Mouse (Mus musculus) midbrain, embryonic 11.5 days (tissue): ENCODE measurements around the gene Mtss1l. TPM values are rescaled to one million over a fixed set of nuclear protein-coding genes. Genes with fewer than 3 reads are reported as not detected.

ENCODE experiments used
- ATAC-seq: fragments of 200-750 bp; cut with Nextera tagmentation; 2 replicates; pipeline ENCODE4 v1.8.0; 2017; ENCODE audit warnings: moderate TSS enrichment, moderate library complexity; ENCODE audit not compliant: low FRiP score
- DNase-seq: peaks from one replicate; pipeline ENCODE4 v3.0.0; 2015; ENCODE audit warnings: low spot score; ENCODE audit errors: missing footprints
- H3K27ac ChIP-seq: fragments of 300-500 bp; sonication (generic); 2 replicates; pipeline ENCODE4 v1.5.1; 2014; ENCODE audit warnings: low read depth, low read length
- H3K27me3 ChIP-seq: fragments of 300-500 bp; sonication (generic); 2 replicates; pipeline ENCODE4 v1.6.1; 2014; ENCODE audit warnings: mild to moderate bottlenecking, low read length, moderate library complexity, mixed read lengths; ENCODE audit not compliant: control insufficient read depth, insufficient read depth
- H3K36me3 ChIP-seq: fragments of 300-500 bp; sonication (generic); 2 replicates; pipeline ENCODE4 v1.6.1; 2014; ENCODE audit warnings: mild to moderate bottlenecking, low read length, moderate library complexity, mixed read lengths; ENCODE audit not compliant: control insufficient read depth, insufficient read depth
- H3K4me1 ChIP-seq: fragments of 300-500 bp; sonication (generic); 2 replicates; pipeline ENCODE4 v1.6.1; 2014; ENCODE audit warnings: low read length; ENCODE audit not compliant: control insufficient read depth, insufficient read depth
- H3K4me2 ChIP-seq: fragments of 300-500 bp; sonication (generic); 2 replicates; pipeline ENCODE4 v1.6.1; 2014; ENCODE audit warnings: mild to moderate bottlenecking, moderate library complexity
- H3K4me3 ChIP-seq: fragments of 300-500 bp; sonication (generic); 2 replicates; pipeline ENCODE4 v1.5.1; 2014; ENCODE audit warnings: low read depth, low read length
- H3K9ac ChIP-seq: fragments of 300-500 bp; sonication (generic); 2 replicates; pipeline ENCODE4 v1.6.1; 2014; ENCODE audit warnings: low read length
- H3K9me3 ChIP-seq: fragments of 300-500 bp; sonication (generic); 2 replicates; pipeline ENCODE4 v1.6.1; 2016; ENCODE audit warnings: low read length; ENCODE audit not compliant: control insufficient read depth
- WGBS: fragments of 180-500 bp; shearing (Covaris S2); extraction: QIAGEN DNeasy Blood & Tissue Kit; methylation state at CpG from one replicate; pipeline ENCODE4 v1.1.7; 2014; 5-methylcytosine and 5-hydroxymethylcytosine counted together
- polyA plus RNA-seq: library from polyadenylated mRNA; unstranded; fragments of >200 nt; fragmentation: Nextera tagmentation; extraction: Ambion mirVana; gene quantifications from 2 replicates; pipeline ENCODE4 v1.2.1, GENCODE M21; 2014

Gene Mtss1l
- polyA plus RNA-seq, 1 experiment from 2014 or later: 9.6 TPM

DNA sequence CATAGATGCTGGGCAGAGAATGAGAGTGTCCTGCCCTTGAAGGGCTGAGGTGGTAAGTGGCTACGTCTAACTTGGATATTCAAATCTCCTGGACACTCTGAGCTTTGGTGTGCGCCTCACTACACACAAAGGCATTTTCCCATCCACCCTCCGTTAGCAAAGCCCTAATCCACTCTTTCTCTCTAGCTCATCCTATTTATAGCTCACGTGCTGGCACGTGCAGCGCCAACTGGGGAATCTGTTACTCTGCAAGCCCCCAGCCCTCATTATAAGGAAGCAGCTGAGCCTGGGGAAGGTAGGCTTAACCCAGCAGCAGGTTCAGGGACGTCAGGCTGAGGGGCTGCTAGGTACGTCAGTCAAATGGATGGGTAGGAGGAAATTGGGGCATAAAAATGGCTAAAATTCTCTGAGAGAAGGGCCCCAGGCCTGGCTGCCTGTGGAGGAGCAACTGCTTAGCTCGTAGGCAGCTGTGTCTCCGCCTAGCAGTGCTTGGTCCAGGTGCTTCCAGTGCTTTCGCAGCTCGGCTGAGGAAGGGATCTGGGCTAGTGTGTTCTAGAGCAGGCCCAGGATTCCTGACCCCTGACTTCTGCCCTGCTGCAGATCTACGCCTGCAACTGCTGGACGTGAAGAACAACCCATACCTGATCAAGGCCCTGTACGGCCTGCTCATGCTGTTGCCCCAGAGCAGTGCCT lies 6.3 kb upstream of the Mtss1l start:
- no peak for DNase-seq
- Histone ChIP-seq H3K27ac (no peak overlapping the region), H3K36me3 (peaks cover 9% of the 10 kb centered on the region; the same call in 1 of the 2 replicates), H3K4me1 (peaks cover 15% of the 10 kb centered on the region), H3K9me3 (no peaks in the 10 kb centered on the region), H3K4me3 (no peak overlapping the region), H3K9ac (no peak overlapping the region), H3K4me2 (no peak overlapping the region), H3K27me3 (no peaks in the 10 kb centered on the region)
- ATAC-seq: no peak
- WGBS: 77% methylated on average over 15 of the region's 15 CpGs

DNA sequence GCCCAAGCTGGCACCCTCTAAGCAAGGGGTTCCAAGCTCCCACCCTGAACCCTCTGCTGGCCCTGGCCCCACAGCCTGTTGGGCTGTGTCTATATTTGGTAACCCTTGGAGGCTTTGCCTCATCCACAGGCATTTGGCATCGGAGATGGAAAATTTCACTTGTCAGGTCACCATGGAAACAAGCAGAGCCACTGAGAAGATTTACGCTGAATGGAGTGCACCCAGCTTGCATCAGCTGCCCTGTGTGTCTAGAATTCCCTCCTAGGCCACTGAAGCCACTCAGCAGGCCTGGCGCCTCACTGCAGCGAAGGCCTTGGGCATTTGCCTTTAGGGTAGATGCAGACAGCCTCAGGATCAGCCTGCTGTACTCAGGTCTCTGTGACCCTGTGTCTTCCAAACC lies 5.2 kb upstream of the Mtss1l start:
- Histone ChIP-seq H3K4me1 (peaks cover 23% of the 10 kb centered on the region), H3K4me2 (no peak overlapping the region), H3K9me3 (no peaks in the 10 kb centered on the region), H3K9ac (no peak overlapping the region), H3K27ac (no peak overlapping the region), H3K27me3 (no peaks in the 10 kb centered on the region), H3K36me3 (0 out of 2 replicates have a peak, but pooled peaks cover 4% of the 10 kb centered on the region), H3K4me3 (no peak overlapping the region)
- whole genome bisulfite sequencing: 54% methylated on average over 4 of the region's 4 CpGs
- DNase-seq: no peak
- 0 out of 2 replicates have a peak, but pooled peaks have one; percentile 20 for ATAC-seq

- Histone ChIP-seq H3K4me1 (peaks cover 23% of the 10 kb centered on the region), H3K27me3 (no peaks in the 10 kb centered on the region)
- 80% methylated on average over 7 of the region's 7 CpGs for WGBS
Measured at GRCm38 (mm10) chr8:110717131-110717530, 4.1 kb upstream of the Mtss1l start.

GRCm38 (mm10) chr8:110718209-110718968 lies 2.9 kb upstream of the Mtss1l start:
- no peak overlapping the region for H3K4me2 ChIP-seq
- H3K9me3 ChIP-seq: no peaks in the 10 kb centered on the region
- H3K27ac ChIP-seq: no peak overlapping the region
- peaks cover 31% of the 10 kb centered on the region for H3K4me1 ChIP-seq
- no peaks in the 10 kb centered on the region for H3K36me3 ChIP-seq
- H3K27me3 ChIP-seq: no peaks in the 10 kb centered on the region
- no peak for DNase-seq
- no peak overlapping the region for H3K4me3 ChIP-seq
- ATAC-seq: no peak
- no peak overlapping the region for H3K9ac ChIP-seq
- WGBS: 86% methylated on average over 8 of the region's 8 CpGs

More at GRCm38 (mm10) chr8:110717131-110717530, 4.1 kb upstream of the Mtss1l start:
- 0 out of 2 replicates have a peak, but pooled peaks cover 3% of the 10 kb centered on the region for H3K36me3 ChIP-seq
- H3K27ac ChIP-seq: no peak overlapping the region
- no peaks in the 10 kb centered on the region for H3K9me3 ChIP-seq
- no peak overlapping the region for H3K4me2 ChIP-seq
- DNase-seq: no peak
- H3K4me3 ChIP-seq: no peak overlapping the region
- ATAC-seq: no peak
- no peak overlapping the region for H3K9ac ChIP-seq

DNA sequence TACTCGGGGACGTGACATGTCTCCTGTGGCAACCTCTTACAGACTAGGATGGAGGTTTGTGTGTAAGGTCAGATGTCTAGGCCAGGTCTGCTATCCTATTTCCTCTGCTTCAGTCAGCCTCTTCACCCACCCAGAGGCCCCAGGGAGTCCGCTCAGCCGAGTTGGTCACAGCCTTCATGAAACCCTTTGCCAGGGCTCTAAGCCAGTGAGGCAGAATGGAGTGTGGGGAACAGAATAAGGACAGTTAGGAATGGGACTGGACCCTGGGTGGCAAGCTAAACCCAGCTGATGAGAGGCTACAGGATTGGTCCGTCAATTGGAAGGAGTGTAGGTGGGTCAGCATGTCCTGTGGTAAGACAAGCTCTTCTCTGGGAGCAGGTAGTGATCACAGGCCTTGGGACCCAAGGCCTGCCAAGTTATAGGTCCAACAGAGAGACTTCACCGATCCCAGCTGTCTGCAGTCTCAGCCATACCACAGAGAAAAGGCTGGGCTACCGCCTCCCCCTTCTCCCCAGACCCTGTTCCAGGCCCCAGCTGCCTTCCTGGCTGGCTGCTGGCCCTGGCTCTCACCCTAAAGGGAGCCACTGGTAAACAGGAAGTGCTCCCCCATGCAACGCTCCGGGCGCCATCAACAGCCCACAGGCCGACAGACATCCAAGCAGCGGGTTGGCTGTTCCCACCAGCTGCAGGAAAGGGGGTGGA lies 2.2 kb upstream of the Mtss1l start:
- Histone ChIP-seq H3K4me3 (no peak overlapping the region), H3K27ac (no peak overlapping the region), H3K9me3 (no peaks in the 10 kb centered on the region), H3K36me3 (no peaks in the 10 kb centered on the region), H3K27me3 (no peaks in the 10 kb centered on the region), H3K4me2 (no peak overlapping the region), H3K9ac (no peak overlapping the region), H3K4me1 (peaks cover 36% of the 10 kb centered on the region)
- ATAC-seq (no peak), DNase-seq (no peak)
- 54% methylated on average over 12 of the region's 12 CpGs for WGBS

GRCm38 (mm10) chr8:110719898-110720653 lies 1.2 kb upstream of the Mtss1l start:
- Histone ChIP-seq H3K4me3 (no peak overlapping the region), H3K9me3 (no peaks in the 10 kb centered on the region), H3K36me3 (no peaks in the 10 kb centered on the region), H3K4me1 (peaks cover 40% of the 10 kb centered on the region), H3K27ac (peak overlapping the region; percentile 69; the same call in 1 of the 2 replicates), H3K9ac (no peak overlapping the region), H3K27me3 (no peaks in the 10 kb centered on the region), H3K4me2 (peak overlapping the region; percentile 72; the same call in 1 of the 2 replicates)
- peak; percentile 89 for DNase-seq
- no peak for ATAC-seq
- 50% methylated on average over 6 of the region's 6 CpGs for WGBS

DNA sequence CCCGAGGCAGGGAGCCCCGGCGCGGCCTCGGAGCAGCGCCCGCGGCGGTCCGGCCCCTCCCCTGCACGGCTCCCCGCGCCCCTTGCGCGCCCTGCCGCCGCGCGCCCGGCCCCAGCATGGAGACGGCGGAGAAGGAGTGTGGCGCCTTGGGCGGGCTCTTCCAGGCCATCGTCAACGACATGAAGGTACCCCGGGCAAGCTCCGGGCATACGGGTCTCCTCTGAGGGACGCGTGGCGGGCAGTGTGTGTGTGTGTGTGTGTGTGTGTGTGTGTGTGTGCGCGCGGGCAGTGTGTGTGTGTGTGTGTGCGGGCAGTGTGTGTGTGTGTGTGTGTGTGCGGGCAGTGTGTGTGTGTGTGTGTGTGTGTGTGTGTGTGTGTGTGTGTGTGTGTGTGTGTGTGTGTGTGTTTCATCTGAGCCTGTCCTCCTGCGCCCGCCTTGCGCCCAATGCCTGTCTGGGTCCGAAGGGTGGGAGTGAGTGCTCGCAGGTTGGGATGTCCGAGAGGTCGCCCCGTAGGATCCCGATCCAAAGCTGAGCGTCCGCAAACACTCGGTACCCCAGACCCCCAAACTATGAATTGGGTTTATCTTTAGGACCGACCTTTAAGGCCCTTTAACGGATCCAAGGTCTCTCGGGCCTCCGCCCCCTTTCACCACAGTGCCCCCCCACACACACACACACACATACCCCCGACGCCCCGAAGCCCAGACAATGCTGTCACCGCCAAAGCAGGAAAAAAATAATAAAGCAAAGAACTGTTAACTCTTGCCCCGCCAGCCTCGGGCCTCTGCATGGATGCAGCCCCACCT lies 534 bp downstream of the Mtss1l start:
- peak overlapping the region; percentile 89 for H3K9ac ChIP-seq
- ATAC-seq: peak; percentile 75
- peak overlapping the region; percentile 72 for H3K4me2 ChIP-seq
- H3K27ac ChIP-seq: peak overlapping the region; percentile 69
- H3K27me3 ChIP-seq: no peaks in the 10 kb centered on the region
- H3K9me3 ChIP-seq: no peaks in the 10 kb centered on the region
- peak overlapping the region; percentile 80 for H3K4me3 ChIP-seq
- H3K4me1 ChIP-seq: peaks cover 31% of the 10 kb centered on the region
- no peaks in the 10 kb centered on the region for H3K36me3 ChIP-seq
- DNase-seq: peak; percentile 95
- under 1% methylated on average over 46 of the region's 59 CpGs for WGBS
